Mouse (Mus musculus) embryonic facial prominence, embryonic 14.5 days (tissue): ENCODE measurements at regions not wholly inside any gene's neighbourhood (a gene's known extent, or its start where the extent isn't known, plus 50 kb on each side); places are given as distances from the start of the nearest gene placed in this dataset.

Experiments used
- ATAC-seq: fragments of 200-750 bp; cut with Nextera tagmentation; 2 replicates; pipeline ENCODE4 v1.8.0; 2017; ENCODE audit warnings: low read depth, moderate number of reproducible peaks, moderate TSS enrichment
- DNase-seq: peaks from one replicate; pipeline ENCODE4 v3.0.0-alpha.2; 2015; ENCODE audit warnings: low spot score
- H3K27ac ChIP-seq: fragments of 300-500 bp; sonication (generic); replicated peaks from 2 replicates; pipeline ENCODE4 v1.5.1; 2014; ENCODE audit warnings: low read depth, mild to moderate bottlenecking, low read length, moderate library complexity
- H3K27me3 ChIP-seq: fragments of 300-500 bp; sonication (generic); replicated peaks from 2 replicates; pipeline ENCODE4 v1.6.1; 2014; ENCODE audit warnings: low read length; ENCODE audit not compliant: control insufficient read depth, insufficient read depth
- H3K36me3 ChIP-seq: fragments of 300-500 bp; sonication (generic); 2 replicates; pipeline ENCODE4 v1.6.1; 2014; ENCODE audit warnings: low read length, mixed read lengths; ENCODE audit not compliant: control insufficient read depth, insufficient read depth
- H3K4me1 ChIP-seq: fragments of 300-500 bp; sonication (generic); 2 replicates; pipeline ENCODE4 v1.6.1; 2014; ENCODE audit warnings: antibody characterized with exemption, low read length; ENCODE audit not compliant: control insufficient read depth, insufficient read depth
- H3K4me2 ChIP-seq: fragments of 300-500 bp; sonication (generic); 2 replicates; pipeline ENCODE4 v1.6.1; 2014; ENCODE audit warnings: low read depth, mild to moderate bottlenecking, low read length, moderate library complexity, mixed read lengths
- H3K4me3 ChIP-seq: fragments of 300-500 bp; sonication (generic); 2 replicates; pipeline ENCODE4 v1.5.1; 2014; ENCODE audit warnings: low read depth, mild to moderate bottlenecking, low read length
- H3K9ac ChIP-seq: fragments of 300-500 bp; sonication (generic); 2 replicates; pipeline ENCODE4 v1.6.1; 2014; ENCODE audit warnings: low read depth, mild to moderate bottlenecking, low read length, moderate library complexity, mixed read lengths
- H3K9me3 ChIP-seq: fragments of 300-500 bp; sonication (generic); 2 replicates; pipeline ENCODE4 v1.6.1; 2016; ENCODE audit warnings: low read length; ENCODE audit not compliant: control insufficient read depth
- WGBS: fragments of 180-500 bp; shearing (Covaris S2); extraction: QIAGEN DNeasy Blood & Tissue Kit; methylation state at CpG from one replicate; pipeline ENCODE4 v1.1.7; 2014; 5-methylcytosine and 5-hydroxymethylcytosine counted together

- H3K27me3 ChIP-seq: no peaks in the 10 kb centered on the region
- DNase-seq: no peak
- H3K9ac ChIP-seq: no peak overlapping the region
- H3K4me1 ChIP-seq: no peaks in the 10 kb centered on the region
- WGBS: 85% methylated on average over 5 of the region's 5 CpGs
- no peak for ATAC-seq
- no peaks in the 10 kb centered on the region for H3K9me3 ChIP-seq
- H3K27ac ChIP-seq: no peak overlapping the region
- no peaks in the 10 kb centered on the region for H3K36me3 ChIP-seq
- no peak overlapping the region for H3K4me2 ChIP-seq
- no peak overlapping the region for H3K4me3 ChIP-seq
These were observed 541.2 kb downstream of the Grxcr1 start for GRCm38 (mm10) chr5:68572816-68573215.

GRCm38 (mm10) chr5:68575827-68576226, 544.2 kb downstream of the Grxcr1 start:
- ATAC-seq (no peak), DNase-seq (no peak)
- Histone ChIP-seq H3K9me3 (no peaks in the 10 kb centered on the region), H3K27me3 (no peaks in the 10 kb centered on the region), H3K4me2 (no peak overlapping the region), H3K36me3 (no peaks in the 10 kb centered on the region), H3K9ac (no peak overlapping the region), H3K4me1 (no peaks in the 10 kb centered on the region), H3K4me3 (no peak overlapping the region), H3K27ac (no peak overlapping the region)

DNA sequence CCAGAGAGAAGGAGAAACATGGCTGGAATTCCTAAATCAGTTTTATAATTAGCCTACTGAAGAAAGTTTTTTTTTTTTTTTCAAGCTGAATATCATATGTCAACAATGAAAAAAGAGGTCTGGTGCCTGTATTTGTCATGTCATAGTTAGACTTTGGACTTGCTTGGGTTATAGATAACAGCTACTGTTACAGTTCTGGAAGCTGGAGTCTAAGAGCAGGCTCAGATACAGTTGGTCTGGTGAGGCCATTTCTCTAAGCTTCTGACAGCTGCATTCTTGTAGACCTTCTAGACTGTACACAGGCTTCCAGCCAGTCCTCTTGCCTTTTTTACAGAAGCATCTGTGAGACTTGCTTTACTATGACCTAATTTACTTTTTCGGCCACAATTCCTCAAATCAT, 546.9 kb downstream of the Grxcr1 start:
- peak; percentile 30; the same call in 1 of the 2 replicates for ATAC-seq
- H3K4me1 ChIP-seq: no peaks in the 10 kb centered on the region
- H3K27ac ChIP-seq: no peak overlapping the region
- H3K36me3 ChIP-seq: no peaks in the 10 kb centered on the region
- WGBS: 81% methylated on average over 1 of the region's 1 CpGs
- H3K4me2 ChIP-seq: no peak overlapping the region
- no peaks in the 10 kb centered on the region for H3K9me3 ChIP-seq
- no peaks in the 10 kb centered on the region for H3K27me3 ChIP-seq
- no peak overlapping the region for H3K4me3 ChIP-seq
- H3K9ac ChIP-seq: no peak overlapping the region
- peak; percentile 3 for DNase-seq

DNA sequence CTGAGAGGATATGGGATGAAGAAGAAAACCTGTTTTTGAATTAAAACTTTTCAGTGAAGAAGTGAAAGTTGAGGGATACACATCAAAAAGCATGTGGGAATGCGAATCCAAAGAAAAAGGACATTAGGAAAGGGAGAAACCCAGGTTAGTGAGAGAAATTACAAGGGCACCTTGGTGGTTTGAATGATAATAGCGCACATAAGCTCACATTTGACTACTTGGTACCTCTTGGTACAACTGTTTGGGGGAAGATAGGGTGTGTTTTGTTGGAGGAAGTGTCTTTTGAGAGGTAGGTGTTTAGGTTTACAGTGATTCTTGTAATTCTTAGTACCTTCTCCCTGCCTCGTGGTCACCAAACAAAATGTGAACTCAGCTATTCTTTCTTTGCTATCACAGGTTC, 560.8 kb downstream of the Grxcr1 start:
- Histone ChIP-seq H3K27me3 (no peaks in the 10 kb centered on the region), H3K4me1 (no peaks in the 10 kb centered on the region), H3K4me3 (no peak overlapping the region), H3K27ac (no peak overlapping the region), H3K9ac (no peak overlapping the region), H3K36me3 (no peaks in the 10 kb centered on the region), H3K4me2 (no peak overlapping the region), H3K9me3 (no peaks in the 10 kb centered on the region)
- DNase-seq: no peak
- ATAC-seq: no peak
- WGBS: 72% methylated on average over 3 of the region's 3 CpGs

DNA sequence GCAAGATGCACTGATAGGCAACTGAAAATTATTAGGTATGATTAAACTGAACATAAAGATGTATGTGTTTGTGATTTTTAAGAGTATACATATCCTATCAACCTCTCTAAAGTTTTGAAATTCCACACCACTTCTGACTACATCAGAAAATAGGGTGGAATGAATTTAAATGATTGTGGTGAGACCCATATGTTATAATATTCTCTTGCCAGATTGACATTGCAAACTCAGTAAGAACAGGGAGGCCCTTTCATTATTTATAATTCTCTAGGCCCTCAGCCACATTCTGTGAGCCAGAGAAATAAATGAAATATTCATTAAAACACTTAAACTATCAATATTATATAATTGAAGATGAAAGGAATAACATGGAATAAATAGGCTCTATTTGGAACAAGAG, 586.8 kb downstream of the Grxcr1 start:
- no peaks in the 10 kb centered on the region for H3K4me1 ChIP-seq
- no peak overlapping the region for H3K4me2 ChIP-seq
- H3K9ac ChIP-seq: no peak overlapping the region
- H3K4me3 ChIP-seq: no peak overlapping the region
- DNase-seq: no peak
- H3K27me3 ChIP-seq: no peaks in the 10 kb centered on the region
- no peaks in the 10 kb centered on the region for H3K9me3 ChIP-seq
- no peak overlapping the region for H3K27ac ChIP-seq
- no peak for ATAC-seq
- no peaks in the 10 kb centered on the region for H3K36me3 ChIP-seq

DNA sequence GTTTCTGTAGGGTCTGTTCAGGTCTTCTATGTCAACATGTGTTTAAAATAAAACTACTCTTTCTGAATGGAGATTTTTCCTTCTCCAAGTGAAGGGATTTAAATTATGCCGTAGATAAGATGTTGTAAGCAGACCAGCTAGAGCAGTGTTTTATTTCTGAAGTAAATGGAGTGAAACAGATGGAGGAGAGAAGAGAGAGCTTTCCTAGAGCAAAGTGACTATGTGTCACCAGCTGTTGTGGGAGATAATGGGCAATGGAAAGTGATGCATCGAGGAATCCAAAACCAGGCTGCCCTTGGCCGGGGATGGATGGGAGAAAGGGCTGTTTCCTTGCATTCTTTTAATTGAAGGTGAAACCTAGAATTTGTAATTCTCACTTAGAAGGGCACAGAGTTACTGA, 603.8 kb downstream of the Grxcr1 start:
- 84% methylated on average over 3 of the region's 3 CpGs for WGBS
- no peak for DNase-seq
- no peak overlapping the region for H3K27ac ChIP-seq
- H3K4me3 ChIP-seq: no peak overlapping the region
- H3K9me3 ChIP-seq: no peaks in the 10 kb centered on the region
- H3K9ac ChIP-seq: no peak overlapping the region
- no peaks in the 10 kb centered on the region for H3K4me1 ChIP-seq
- ATAC-seq: no peak
- no peak overlapping the region for H3K4me2 ChIP-seq
- no peaks in the 10 kb centered on the region for H3K27me3 ChIP-seq
- no peaks in the 10 kb centered on the region for H3K36me3 ChIP-seq

DNA sequence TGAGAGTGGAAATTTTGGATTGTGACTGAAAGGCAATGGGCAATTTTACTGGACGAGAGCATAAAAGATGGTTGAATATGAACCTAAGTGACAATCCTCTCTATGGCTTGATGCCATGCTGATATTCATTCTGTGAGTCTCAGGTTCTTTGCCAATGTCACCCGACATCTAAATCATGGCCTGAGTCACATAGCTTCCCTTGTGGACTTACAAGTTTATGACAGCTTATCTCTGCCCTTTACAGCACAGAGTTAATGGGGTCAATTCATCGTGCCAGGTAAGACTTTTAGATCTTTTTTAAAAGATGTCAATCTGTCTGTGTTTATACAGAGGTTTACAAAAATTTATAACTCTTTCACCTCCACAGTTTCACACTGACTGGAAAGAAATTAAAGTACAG, 641.2 kb downstream of the Grxcr1 start:
- DNase-seq: no peak
- 83% methylated on average over 3 of the region's 3 CpGs for WGBS
- H3K9me3 ChIP-seq: no peaks in the 10 kb centered on the region
- H3K9ac ChIP-seq: no peak overlapping the region
- H3K4me2 ChIP-seq: no peak overlapping the region
- no peak overlapping the region for H3K27ac ChIP-seq
- no peaks in the 10 kb centered on the region for H3K4me1 ChIP-seq
- no peaks in the 10 kb centered on the region for H3K36me3 ChIP-seq
- no peak for ATAC-seq
- H3K4me3 ChIP-seq: no peak overlapping the region
- H3K27me3 ChIP-seq: no peaks in the 10 kb centered on the region

- WGBS: 53% methylated on average over 3 of the region's 3 CpGs
- Histone ChIP-seq H3K4me3 (no peak overlapping the region), H3K27me3 (no peaks in the 10 kb centered on the region), H3K4me1 (no peaks in the 10 kb centered on the region), H3K36me3 (no peaks in the 10 kb centered on the region), H3K9me3 (no peaks in the 10 kb centered on the region), H3K4me2 (no peak overlapping the region), H3K9ac (no peak overlapping the region), H3K27ac (no peak overlapping the region)
- no peak for DNase-seq
- ATAC-seq: peak; percentile 55; the same call in 1 of the 2 replicates
These were observed 640.1 kb downstream of the Kctd8 start for GRCm38 (mm10) chr5:68701342-68701741.

- H3K4me1 ChIP-seq: no peaks in the 10 kb centered on the region
- H3K9me3 ChIP-seq: no peaks in the 10 kb centered on the region
- 78% methylated on average over 2 of the region's 2 CpGs for WGBS
- H3K4me2 ChIP-seq: no peak overlapping the region
- H3K9ac ChIP-seq: no peak overlapping the region
- no peaks in the 10 kb centered on the region for H3K36me3 ChIP-seq
- no peak overlapping the region for H3K4me3 ChIP-seq
- ATAC-seq (no peak), DNase-seq (no peak)
- H3K27ac ChIP-seq: no peak overlapping the region
- H3K27me3 ChIP-seq: no peaks in the 10 kb centered on the region
These were observed 635.9 kb downstream of the Kctd8 start for GRCm38 (mm10) chr5:68705411-68706080.
